Mouse (Mus musculus) liver, embryonic 14.5 days (tissue): ENCODE measurements around the gene Cnn3.

Experiments
- CTCF ChIP-seq: IDR thresholded peaks from 2 replicates; pipeline ENCODE4 v1.5.1; 2016; ENCODE audit warnings: antibody characterized with exemption, low read depth, control low read depth
- EP300 ChIP-seq: IDR thresholded peaks from 2 replicates; pipeline ENCODE4 v1.6.1; 2016; ENCODE audit warnings: antibody characterized with exemption, low read depth

DNA sequence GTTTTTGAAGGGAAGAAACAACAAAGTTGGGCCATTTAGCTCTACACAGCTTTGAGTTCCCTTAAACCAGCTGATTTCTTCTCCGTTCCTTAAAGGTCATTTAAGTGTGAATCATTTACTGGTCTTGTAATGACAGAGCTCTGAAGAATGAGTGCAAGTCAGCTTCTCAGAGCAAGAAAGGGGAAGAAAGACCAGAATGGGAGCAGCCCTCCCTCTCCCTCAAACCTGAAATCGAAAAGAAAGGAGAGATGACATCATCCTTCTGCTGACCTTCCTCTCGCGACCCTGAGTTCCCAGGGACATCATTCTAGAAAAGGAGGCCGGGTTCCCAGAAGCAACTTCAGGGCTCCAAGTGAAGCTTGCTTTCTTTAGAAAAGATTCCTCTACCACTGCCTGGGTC, 64.6 kb downstream of the Cnn3 start:
- TF ChIP-seq CTCF (no peak), EP300 (no peak)
